Mouse (Mus musculus) liver, embryonic 11.5 days (tissue): ENCODE measurements around the gene Gm2163. TPM values are rescaled to one million over a fixed set of nuclear protein-coding genes. Genes with fewer than 3 reads are reported as not detected.
"Not testable (repeated sequence)": the region's sequence is repeated elsewhere in the genome, so short reads cannot be mapped to it uniquely, and the experiment has no call there.

Experiments
- ATAC-seq: fragments of 200-750 bp; cut with Nextera tagmentation; replicated peaks from 2 replicates; pipeline ENCODE4 v1.8.0; 2017; ENCODE audit warnings: moderate number of reproducible peaks, mild to moderate bottlenecking, moderate TSS enrichment, moderate library complexity; ENCODE audit not compliant: low FRiP score
- DNase-seq: peaks from one replicate; pipeline ENCODE4 v3.0.0-alpha.2; 2017; ENCODE audit warnings: low spot score
- H3K27ac ChIP-seq: fragments of 300-500 bp; sonication (generic); 2 replicates; pipeline ENCODE4 v1.5.1; 2014; ENCODE audit warnings: mild to moderate bottlenecking, low read depth, low read length, control low read depth
- H3K27me3 ChIP-seq: fragments of 300-500 bp; sonication (generic); replicated peaks from 2 replicates; pipeline ENCODE4 v1.6.1; 2014; ENCODE audit warnings: low read length, mixed read lengths; ENCODE audit not compliant: control insufficient read depth, insufficient read depth
- H3K36me3 ChIP-seq: fragments of 300-500 bp; sonication (generic); 2 replicates; pipeline ENCODE4 v1.6.1; 2014; ENCODE audit warnings: mild to moderate bottlenecking, low read length, moderate library complexity, mixed read lengths; ENCODE audit not compliant: control insufficient read depth, insufficient read depth
- H3K4me1 ChIP-seq: fragments of 300-500 bp; sonication (generic); replicated peaks from 2 replicates; pipeline ENCODE4 v1.6.1; 2014; ENCODE audit warnings: low read length, mixed read lengths; ENCODE audit not compliant: control insufficient read depth, insufficient read depth
- H3K4me2 ChIP-seq: fragments of 300-500 bp; sonication (generic); 2 replicates; pipeline ENCODE4 v1.6.1; 2014; ENCODE audit warnings: mild to moderate bottlenecking, control low read depth, moderate library complexity
- H3K4me3 ChIP-seq: fragments of 300-500 bp; sonication (generic); 2 replicates; pipeline ENCODE4 v1.5.1; 2014; ENCODE audit warnings: low read depth, low read length, control low read depth
- H3K9ac ChIP-seq: fragments of 300-500 bp; sonication (generic); 2 replicates; pipeline ENCODE4 v1.6.1; 2014; ENCODE audit warnings: low read depth, low read length, control low read depth
- H3K9me3 ChIP-seq: fragments of 300-500 bp; sonication (generic); 2 replicates; pipeline ENCODE4 v1.6.1; 2016; ENCODE audit warnings: low read length, inconsistent platforms, mixed read lengths; ENCODE audit not compliant: control insufficient read depth
- WGBS: fragments of 180-500 bp; shearing (Covaris S2); extraction: QIAGEN DNeasy Blood & Tissue Kit; methylation state at CpG from one replicate; pipeline ENCODE4 v1.1.7; 2014; 5-methylcytosine and 5-hydroxymethylcytosine counted together
- polyA plus RNA-seq: library from polyadenylated mRNA; unstranded; fragments of >200 nt; fragmentation: Nextera tagmentation; extraction: Ambion mirVana; gene quantifications from 2 replicates; pipeline ENCODE4 v1.2.1, GENCODE M21; 2014

Gm2163 gene
- polyA plus RNA-seq: not detected in 2 replicates

GRCm38 (mm10) chr4:42466452-42466851, at the start of gene Gm2163:
Gm2163 (plus strand) TSS chr4:42466752.
- not testable (repeated sequence) for H3K36me3 ChIP-seq, ATAC-seq, H3K9ac ChIP-seq, H3K4me2 ChIP-seq, H3K4me3 ChIP-seq, H3K27ac ChIP-seq, H3K4me1 ChIP-seq, DNase-seq, H3K27me3 ChIP-seq, H3K9me3 ChIP-seq
- no CpG with 5 or more reads among the region's 5 CpGs for WGBS

- not testable (repeated sequence) for H3K27me3 ChIP-seq, DNase-seq
- WGBS: no CpG with 5 or more reads among the region's 18 CpGs
These were observed 27.5 kb upstream of the Gm2163 start, which contains the start of gene Gm21586 for GRCm38 (mm10) chr4:42439078-42439477. Gm21586 (plus strand) TSS chr4:42439378.

GRCm38 (mm10) chr4:42528075-42528474, 61.5 kb downstream of the Gm2163 start, which contains the start of gene Fam205a2:
Fam205a2 (minus strand) TSS chr4:42528175.
- WGBS: no CpG with 5 or more reads among the region's 1 CpGs

More at GRCm38 (mm10) chr4:42439078-42439477, 27.5 kb upstream of the Gm2163 start, which contains the start of gene Gm21586:
- not testable (repeated sequence) for H3K36me3 ChIP-seq, H3K27ac ChIP-seq, H3K9me3 ChIP-seq, H3K4me3 ChIP-seq, H3K9ac ChIP-seq, H3K4me1 ChIP-seq, ATAC-seq, H3K4me2 ChIP-seq

GRCm38 (mm10) chr4:42611895-42612294, 145.3 kb downstream of the Gm2163 start, which contains the start of gene Gm10591:
Gm10591 (plus strand) TSS chr4:42612195.
- not testable (repeated sequence) for ATAC-seq, H3K4me1 ChIP-seq, H3K36me3 ChIP-seq, H3K27ac ChIP-seq, H3K9me3 ChIP-seq, H3K9ac ChIP-seq, H3K27me3 ChIP-seq, H3K4me3 ChIP-seq, DNase-seq, H3K4me2 ChIP-seq
- WGBS: no CpG with 5 or more reads among the region's 5 CpGs

More at GRCm38 (mm10) chr4:42528075-42528474, 61.5 kb downstream of the Gm2163 start, which contains the start of gene Fam205a2:
- not testable (repeated sequence) for H3K4me3 ChIP-seq, DNase-seq, H3K4me1 ChIP-seq, H3K27me3 ChIP-seq, H3K4me2 ChIP-seq, ATAC-seq, H3K36me3 ChIP-seq, H3K27ac ChIP-seq, H3K9ac ChIP-seq, H3K9me3 ChIP-seq

- H3K9ac ChIP-seq, H3K36me3 ChIP-seq, H3K4me3 ChIP-seq, H3K27ac ChIP-seq, H3K27me3 ChIP-seq, DNase-seq, H3K9me3 ChIP-seq, H3K4me1 ChIP-seq, H3K4me2 ChIP-seq, ATAC-seq: not testable (repeated sequence)
- WGBS: no CpG with 5 or more reads among the region's 8 CpGs
These were observed 162.9 kb downstream of the Gm2163 start, which contains the start of gene Gm2564 for GRCm38 (mm10) chr4:42629419-42629818. Gm2564 (plus strand) TSS chr4:42629719.

Other genes with a start within 250 kb of the Gm2163 start
- not detected in 2 replicates for gene Gm10600, start 226.1 kb upstream of the Gm2163 start, polyA plus RNA-seq
- not detected in 2 replicates for gene Ccl21b, start 211.0 kb upstream of the Gm2163 start, polyA plus RNA-seq
- gene Gm21953, start 172.5 kb upstream of the Gm2163 start, polyA plus RNA-seq: not detected in 2 replicates
- gene Fam205a3, start 148.4 kb upstream of the Gm2163 start, polyA plus RNA-seq: not detected in 2 replicates
- gene Gm21586, start 27.4 kb upstream of the Gm2163 start, polyA plus RNA-seq: not detected in 2 replicates
- gene Fam205a2, start 61.4 kb downstream of the Gm2163 start, polyA plus RNA-seq: not detected in 2 replicates
- gene Gm10591, start 145.4 kb downstream of the Gm2163 start, polyA plus RNA-seq: not detected in 2 replicates
- gene Gm2564, start 163.0 kb downstream of the Gm2163 start, polyA plus RNA-seq: not detected in 2 replicates
- gene Ccl27b, start 188.5 kb downstream of the Gm2163 start, polyA plus RNA-seq: not detected in 2 replicates
- not detected in 2 replicates for gene Il11ra2, start 195.1 kb downstream of the Gm2163 start, polyA plus RNA-seq